Mouse (Mus musculus) C2C12 (cell line): Measurements from ENCODE around the gene Slc36a1. TPM values are rescaled to one million over a fixed set of nuclear protein-coding genes. Genes with fewer than 3 reads are reported as not detected.

Experiments used
- H3K27me3 ChIP-seq: one replicate; pipeline ENCODE4 v1.6.1; 2011; ENCODE audit not compliant: control insufficient read depth, insufficient read depth, insufficient read length
- H3K36me3 ChIP-seq: one replicate; pipeline ENCODE4 v1.6.1; 2011; ENCODE audit not compliant: control insufficient read depth, insufficient read depth
- H3K4me3 ChIP-seq: one replicate; pipeline ENCODE4 v1.5.1; 2011; ENCODE audit warnings: mild to moderate bottlenecking, control low read depth; ENCODE audit not compliant: poor library complexity, insufficient read depth, severe bottlenecking
- H3K79me2 ChIP-seq: one replicate; pipeline ENCODE4 v1.6.1; 2011; ENCODE audit not compliant: control insufficient read depth, insufficient read depth
- H3K79me3 ChIP-seq: one replicate; pipeline ENCODE4 v1.6.1; 2011; ENCODE audit warnings: low read depth, control low read depth
- H3ac ChIP-seq: one replicate; pipeline ENCODE3; 2011; ENCODE audit warnings: low read depth; ENCODE audit not compliant: control insufficient read depth, insufficient read length
- CEBPB ChIP-seq: IDR thresholded peaks from one replicate; pipeline ENCODE4 v1.6.1; 2011; ENCODE audit warnings: low read depth, mild to moderate bottlenecking, control low read depth, moderate library complexity
- CTCF ChIP-seq: IDR thresholded peaks from one replicate; pipeline ENCODE4 v1.5.1; 2011; ENCODE audit not compliant: control insufficient read depth, insufficient read depth, insufficient read length
- FOSL1 ChIP-seq: IDR thresholded peaks from one replicate; pipeline ENCODE4 v1.8.0; 2011; ENCODE audit warnings: mild to moderate bottlenecking, low read length; ENCODE audit not compliant: poor library complexity, insufficient read depth, severe bottlenecking
- MAX ChIP-seq: IDR thresholded peaks from one replicate; pipeline ENCODE4 v1.6.1; 2011; ENCODE audit warnings: mild to moderate bottlenecking, control low read depth
- MYOD1 ChIP-seq: IDR thresholded peaks from one replicate; pipeline ENCODE4 v1.6.1; 2011; ENCODE audit warnings: low read depth; ENCODE audit not compliant: control insufficient read depth, insufficient read length
- MYOG ChIP-seq: IDR thresholded peaks from one replicate; pipeline ENCODE4 v1.6.1; 2011; ENCODE audit not compliant: control insufficient read depth, insufficient read length; ENCODE audit errors: extremely low read depth
- USF1 ChIP-seq: IDR thresholded peaks from one replicate; pipeline ENCODE4 v1.6.1; 2011; ENCODE audit warnings: low read depth, mild to moderate bottlenecking, control low read depth, moderate library complexity
- polyA plus RNA-seq: library from polyadenylated mRNA; unstranded; fragments of >200 nt; fragmentation: generic; extraction: Trizol; gene quantifications from one replicate; pipeline ENCODE4 v1.2.1, GENCODE M21; 2012; ENCODE audit warnings: missing spikeins

Gene Slc36a1
- polyA plus RNA-seq, 1 experiment = 4.5 TPM

- no peak for TF ChIP-seq MYOG
- TF ChIP-seq MAX = no peak
- H3K27me3 ChIP-seq = peaks cover 41% of the 10 kb centered on the region
- no peaks in the 10 kb centered on the region for H3K36me3 ChIP-seq
- H3K79me2 ChIP-seq = no peaks in the 10 kb centered on the region
- no peak overlapping the region for H3ac ChIP-seq
- H3K4me3 ChIP-seq = no peak overlapping the region
- H3K79me3 ChIP-seq = no peaks in the 10 kb centered on the region
Measured at GRCm38 (mm10) chr11:55183124-55183523, 21.0 kb upstream of the Slc36a1 start.

- TF ChIP-seq CTCF = no peak
- TF ChIP-seq FOSL1 = no peak
- TF ChIP-seq MAX = no peak
- no peak for TF ChIP-seq MYOD1
- TF ChIP-seq CEBPB = no peak
- no peak for TF ChIP-seq USF1
- H3K79me2 ChIP-seq = no peaks in the 10 kb centered on the region
- H3K4me3 ChIP-seq = no peak overlapping the region
- peaks cover 41% of the 10 kb centered on the region for H3K27me3 ChIP-seq
- H3K36me3 ChIP-seq = no peaks in the 10 kb centered on the region
- H3K79me3 ChIP-seq = no peaks in the 10 kb centered on the region
- no peak overlapping the region for H3ac ChIP-seq
Measured at GRCm38 (mm10) chr11:55184246-55184645, 19.9 kb upstream of the Slc36a1 start.

GRCm38 (mm10) chr11:55184733-55185291 is 19.3 kb upstream of the Slc36a1 start, which contains the start of gene Slc36a2:
TSS of gene Slc36a2 (minus strand) at chr11:55185077.
- no peaks in the 10 kb centered on the region for H3K79me3 ChIP-seq
- no peaks in the 10 kb centered on the region for H3K36me3 ChIP-seq
- H3K4me3 ChIP-seq = no peak within 1 kb of the TSS
- H3K27me3 ChIP-seq = peaks cover 38% of the 10 kb centered on the region
- no peak within 1 kb of the TSS for H3ac ChIP-seq
- H3K79me2 ChIP-seq = no peaks in the 10 kb centered on the region
- TF ChIP-seq MYOG (no peak), CEBPB (no peak), CTCF (no peak), MYOD1 (no peak), USF1 (no peak)

GRCm38 (mm10) chr11:55187292-55187691 is 16.9 kb upstream of the Slc36a1 start:
- no peak for TF ChIP-seq FOSL1
- no peak for TF ChIP-seq MAX
- TF ChIP-seq CTCF = no peak
- no peak for TF ChIP-seq USF1
- no peak for TF ChIP-seq CEBPB
- TF ChIP-seq MYOD1 = no peak
- TF ChIP-seq MYOG = no peak
- Histone ChIP-seq H3K79me3 (no peaks in the 10 kb centered on the region), H3K36me3 (no peaks in the 10 kb centered on the region), H3K4me3 (no peak overlapping the region), H3K27me3 (peaks cover 22% of the 10 kb centered on the region), H3ac (no peak overlapping the region), H3K79me2 (no peaks in the 10 kb centered on the region)

- H3K79me2 ChIP-seq = no peaks in the 10 kb centered on the region
- H3ac ChIP-seq = no peak overlapping the region
- no peak overlapping the region for H3K4me3 ChIP-seq
- no peaks in the 10 kb centered on the region for H3K36me3 ChIP-seq
- no peak for TF ChIP-seq CEBPB
- TF ChIP-seq MYOG = no peak
- TF ChIP-seq FOSL1 = no peak
- TF ChIP-seq MAX = no peak
- no peak for TF ChIP-seq MYOD1
- TF ChIP-seq USF1 = no peak
- no peak for TF ChIP-seq CTCF
- H3K27me3 ChIP-seq = peaks cover 22% of the 10 kb centered on the region
- no peaks in the 10 kb centered on the region for H3K79me3 ChIP-seq
Measured at GRCm38 (mm10) chr11:55187777-55188176, 16.4 kb upstream of the Slc36a1 start.

GRCm38 (mm10) chr11:55190216-55190615 is 13.9 kb upstream of the Slc36a1 start:
- Histone ChIP-seq H3K4me3 (no peak overlapping the region), H3K36me3 (no peaks in the 10 kb centered on the region), H3K79me3 (no peaks in the 10 kb centered on the region), H3K27me3 (peaks cover 7% of the 10 kb centered on the region), H3K79me2 (no peaks in the 10 kb centered on the region), H3ac (no peak overlapping the region)
- TF ChIP-seq CEBPB (no peak), USF1 (no peak), FOSL1 (no peak), MYOG (no peak), CTCF (no peak), MAX (no peak), MYOD1 (no peak)
